Mouse (Mus musculus) inflammation-experienced regulatory T-cells, adult 6 months (primary cell): Measurements from ENCODE around the gene Mrps14. TPM values are rescaled to one million over a fixed set of nuclear protein-coding genes. Genes with fewer than 3 reads are reported as not detected.

Source experiments
- ATAC-seq: one replicate; pipeline ENCODE4 v1.8.0; 2017
- polyA plus RNA-seq, 3 experiments: library from polyadenylated mRNA; unstranded; fragments of 100-300 nt; shearing (Covaris generic); gene quantifications; one replicate each; pipeline ENCODE4 v1.2.1; 2017

Gene Mrps14
- polyA plus RNA-seq, 3 experiments from 2014 or later = 250 to 282 (median 266) TPM

DNA sequence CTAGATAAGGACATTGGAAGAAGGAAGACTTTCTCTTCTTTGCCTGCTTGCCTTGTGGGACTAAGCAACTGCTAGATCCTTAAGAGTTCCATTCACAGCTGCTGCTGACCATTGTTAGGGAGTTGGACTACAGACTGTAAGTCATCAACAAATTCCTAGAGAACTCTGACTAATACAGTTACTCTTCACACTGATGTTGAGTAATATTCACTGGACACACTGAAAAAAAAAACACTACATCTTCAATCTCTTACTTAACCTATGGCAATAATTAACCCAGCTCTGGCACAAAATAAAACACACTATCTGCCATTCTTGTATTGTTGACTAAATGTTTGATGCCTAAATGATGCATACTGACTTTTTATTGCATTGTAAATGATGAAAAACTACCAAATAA, 32.8 kb downstream of the Mrps14 start:
- ATAC-seq = no peak

DNA sequence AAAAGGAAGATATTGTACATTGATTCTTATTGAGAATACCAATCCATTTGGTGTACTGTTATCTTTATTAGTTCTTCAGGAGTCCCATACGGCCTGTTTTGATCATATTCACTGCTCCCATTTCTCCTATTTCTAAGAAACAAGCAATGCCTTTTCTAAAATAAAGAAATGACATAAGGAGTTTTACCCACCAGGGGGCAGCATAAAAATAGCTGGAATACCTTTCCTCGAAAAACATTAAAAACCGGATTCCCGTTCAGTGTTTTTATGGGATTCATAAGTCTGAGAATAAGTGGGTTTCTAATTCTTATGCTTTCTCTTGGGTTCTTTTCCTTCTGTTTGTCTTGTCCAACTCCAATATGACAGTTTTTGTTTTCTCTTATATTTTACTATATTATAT, 36.0 kb downstream of the Mrps14 start:
- no peak for ATAC-seq

DNA sequence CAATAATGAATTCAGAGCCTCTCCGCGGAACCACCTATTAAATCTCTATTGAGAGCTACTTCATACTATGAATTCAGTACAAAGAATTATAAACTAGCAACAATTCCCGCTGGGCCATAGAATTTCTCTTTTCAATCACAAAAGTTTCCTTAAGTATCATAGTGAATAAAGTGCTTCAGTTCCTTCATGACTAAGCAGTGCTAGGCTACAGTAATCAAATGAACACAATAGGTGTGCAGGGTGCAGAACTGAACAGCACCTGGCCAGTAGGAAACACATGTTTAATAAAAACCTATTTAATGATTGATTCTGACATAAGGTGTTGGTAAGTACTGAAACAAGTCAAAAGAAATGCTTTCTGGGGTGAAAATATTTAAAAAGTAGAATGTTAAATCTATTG, 37.1 kb downstream of the Mrps14 start:
- ATAC-seq = no peak

DNA sequence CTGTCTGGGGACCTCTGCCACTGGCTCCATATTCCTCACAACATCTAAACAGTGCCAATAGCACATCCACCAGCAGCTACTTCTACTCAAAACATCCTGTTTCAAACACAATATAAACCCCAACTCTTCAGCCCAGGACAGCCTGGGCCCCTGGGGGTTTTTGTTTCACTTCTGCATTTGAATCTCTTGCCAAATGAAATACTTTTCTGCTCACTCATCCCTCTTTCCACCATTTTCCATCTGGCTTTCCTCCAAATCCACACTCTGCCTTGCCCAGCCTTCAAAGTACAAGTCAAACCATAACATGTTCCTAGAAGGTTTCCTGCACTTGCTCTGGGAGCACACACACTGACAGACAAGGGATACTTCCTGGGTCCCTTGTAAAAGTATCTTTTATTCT, 38.9 kb downstream of the Mrps14 start:
- ATAC-seq = peak; percentile 71

DNA sequence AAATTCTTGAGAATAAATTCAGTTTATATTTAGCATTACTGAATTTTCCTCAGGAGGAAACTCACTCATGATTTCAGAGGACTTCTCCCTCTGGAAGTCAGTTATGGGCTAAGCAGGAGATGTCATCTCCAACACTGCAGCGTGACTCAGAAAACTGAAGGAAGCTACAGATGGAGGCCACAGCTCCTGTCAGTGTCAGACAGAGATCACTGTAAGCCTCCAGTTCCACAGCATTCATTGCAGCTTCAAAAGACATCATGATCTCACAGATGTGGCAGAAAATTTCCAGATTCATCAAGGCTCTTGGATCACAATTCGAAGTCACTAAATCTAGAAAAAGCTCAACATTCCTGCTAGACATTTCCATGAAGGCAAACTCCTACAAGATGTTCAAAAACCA, 43.0 kb downstream of the Mrps14 start:
- ATAC-seq = no peak

DNA sequence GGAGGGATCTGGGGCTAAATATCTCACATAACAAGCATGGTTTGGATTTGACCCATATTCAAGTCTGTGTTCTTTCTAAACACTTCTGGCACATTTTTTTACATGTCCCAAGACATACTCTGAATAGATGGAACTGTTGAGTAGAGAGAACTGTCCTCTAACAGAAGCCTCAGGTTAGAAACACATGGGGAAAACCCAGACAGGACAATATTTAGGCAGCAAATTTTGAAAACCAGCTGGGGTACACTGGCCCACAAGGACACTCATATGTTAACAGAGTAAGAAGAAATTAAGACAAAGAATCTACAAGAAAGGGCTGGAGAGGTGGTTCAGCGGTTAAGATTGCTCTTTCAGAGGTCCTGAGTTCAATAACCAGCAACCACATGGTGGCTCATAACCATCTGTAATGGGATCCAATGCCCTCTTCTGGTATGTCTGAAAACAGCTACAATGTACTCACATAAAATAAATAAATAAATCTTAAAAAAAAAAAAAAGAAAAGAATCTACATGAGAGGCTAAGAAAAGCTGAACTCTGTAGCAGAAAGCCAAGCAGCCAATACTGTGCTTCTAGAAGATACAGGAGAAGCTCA, 43.9 kb downstream of the Mrps14 start:
- no peak for ATAC-seq

DNA sequence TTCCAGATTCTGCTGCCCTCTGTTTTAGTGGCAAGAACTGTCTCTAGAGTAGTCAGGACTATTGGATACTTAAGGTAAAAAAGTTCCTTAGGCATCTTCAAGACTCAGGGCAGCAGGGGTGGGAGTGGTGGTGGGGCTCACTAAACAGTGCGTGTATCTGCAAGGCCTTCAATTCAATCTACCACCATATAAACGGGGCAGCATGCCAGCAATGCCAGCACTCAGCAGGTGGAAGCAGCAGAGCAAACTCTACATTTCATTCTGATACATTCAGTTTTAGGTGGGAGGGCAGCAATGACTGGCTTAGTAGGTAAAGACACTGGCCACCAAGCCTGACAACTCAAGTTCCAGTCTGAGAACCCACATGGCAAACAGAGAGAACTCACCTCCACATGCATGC, 45.1 kb downstream of the Mrps14 start:
- no peak for ATAC-seq

DNA sequence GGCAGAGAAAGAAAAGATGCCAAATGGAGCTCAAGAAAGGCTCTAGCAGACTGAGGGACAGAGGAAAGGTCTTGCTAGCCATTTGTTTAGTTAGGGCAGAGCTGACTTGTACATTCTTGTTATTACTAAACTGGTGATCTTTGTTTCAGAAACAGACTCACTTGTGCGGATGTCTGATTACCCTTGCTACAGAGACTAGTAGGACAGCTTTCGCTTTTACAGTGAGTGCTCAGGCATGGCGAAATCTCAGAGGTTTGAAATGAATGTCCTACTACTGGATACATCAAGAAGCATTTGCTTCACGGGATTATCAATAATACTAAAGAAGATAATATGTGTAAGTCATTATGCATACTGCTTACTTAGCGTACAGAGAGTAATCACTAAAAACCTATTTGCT, 49.7 kb downstream of the Mrps14 start:
- peak; percentile 46 for ATAC-seq

DNA sequence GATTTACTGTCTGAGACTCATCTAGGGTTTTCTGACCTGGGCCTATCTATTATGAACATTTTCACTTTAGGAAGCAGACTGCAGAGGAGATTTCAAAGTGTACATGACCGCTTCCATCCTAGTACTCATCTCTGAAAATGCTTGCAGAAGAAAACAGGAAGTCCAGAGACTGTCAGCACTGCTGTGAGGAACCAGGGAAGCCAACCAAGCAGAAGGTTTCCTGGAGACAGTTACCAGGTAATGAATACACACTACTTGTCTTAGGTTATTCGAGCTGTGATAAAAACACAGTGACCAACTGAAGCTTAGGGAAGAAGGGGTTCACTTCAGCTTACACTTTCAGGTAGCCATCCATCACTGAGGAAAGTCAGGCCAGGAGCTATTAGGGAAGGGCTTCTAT, 50.9 kb downstream of the Mrps14 start:
- peak; percentile 57 for ATAC-seq

DNA sequence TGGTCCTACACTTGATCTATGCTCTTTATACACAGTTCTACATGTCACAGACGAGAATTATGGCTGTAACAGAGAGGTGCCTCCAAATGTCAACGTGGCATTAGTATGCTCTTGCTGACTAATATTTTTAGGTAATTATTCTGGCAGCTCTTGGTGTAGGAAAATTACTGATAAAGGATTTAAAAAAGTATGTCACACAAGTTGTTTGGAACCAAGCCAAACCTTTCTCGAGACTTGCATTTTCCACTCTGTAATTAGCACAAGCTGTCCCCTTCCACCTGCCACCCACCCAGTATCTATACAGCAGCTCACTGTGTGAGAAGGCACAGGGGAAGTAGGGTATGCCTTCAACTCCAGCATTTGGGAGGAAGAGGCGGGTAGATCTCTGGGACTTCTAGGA, 51.8 kb downstream of the Mrps14 start:
- ATAC-seq = peak; percentile 49

DNA sequence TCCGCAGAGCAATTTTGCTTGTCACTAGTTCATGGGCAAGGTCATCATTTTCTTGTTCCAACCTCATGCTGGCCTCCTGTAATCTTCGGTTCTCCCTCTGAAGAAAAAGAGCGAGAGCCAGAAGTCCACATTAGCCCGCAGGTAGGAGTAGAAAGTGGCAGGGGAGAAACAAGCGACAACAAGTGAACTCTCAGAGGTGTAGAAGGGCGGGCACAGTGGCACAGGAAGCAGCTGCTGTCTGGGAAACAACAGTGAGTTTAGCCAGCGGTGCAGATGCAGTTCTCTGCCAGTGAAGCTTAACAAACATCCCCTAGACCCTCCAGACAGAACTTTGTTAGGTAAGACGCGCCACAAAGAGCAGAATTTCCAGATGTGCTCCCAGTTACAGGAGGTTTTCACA, 52.5 kb downstream of the Mrps14 start:
- peak; percentile 51 for ATAC-seq

DNA sequence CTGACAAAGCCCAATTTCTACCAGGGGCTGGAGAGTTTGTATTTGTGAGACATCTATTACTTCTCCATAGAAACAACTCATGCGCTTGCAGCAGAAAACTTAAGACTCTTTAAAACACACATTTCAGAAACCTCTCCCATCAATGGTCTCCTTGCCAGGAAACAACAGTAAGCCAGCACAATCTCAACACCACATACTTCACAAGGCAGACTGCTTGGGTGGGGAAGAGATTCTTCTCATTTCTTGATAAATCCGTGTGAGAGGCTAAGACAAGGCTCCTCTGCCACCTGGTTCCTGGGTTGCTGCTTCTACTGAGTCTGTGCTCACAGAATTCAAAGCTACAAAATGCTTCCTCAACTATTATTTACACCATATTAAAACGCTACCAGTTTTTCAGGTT, 54.8 kb downstream of the Mrps14 start:
- ATAC-seq = no peak

DNA sequence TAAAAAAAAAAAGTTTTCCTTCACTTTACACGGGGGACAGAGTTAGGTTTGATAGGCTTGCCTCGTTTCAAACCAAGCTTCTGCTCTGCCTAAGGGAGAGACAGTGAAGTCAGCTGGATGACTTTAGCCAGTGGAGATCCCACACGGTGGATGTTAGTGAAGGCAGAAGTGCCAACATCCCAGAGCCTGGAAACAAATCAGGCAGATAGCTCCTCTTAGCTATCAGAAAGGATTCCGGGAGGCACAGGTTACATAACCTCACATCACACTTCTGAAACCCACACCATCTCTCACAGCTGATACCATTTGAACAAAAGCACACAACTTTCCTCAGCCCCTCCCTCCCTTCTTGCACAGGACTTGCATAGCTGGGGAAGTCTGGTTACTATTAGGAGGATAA, 55.8 kb downstream of the Mrps14 start:
- ATAC-seq = no peak

DNA sequence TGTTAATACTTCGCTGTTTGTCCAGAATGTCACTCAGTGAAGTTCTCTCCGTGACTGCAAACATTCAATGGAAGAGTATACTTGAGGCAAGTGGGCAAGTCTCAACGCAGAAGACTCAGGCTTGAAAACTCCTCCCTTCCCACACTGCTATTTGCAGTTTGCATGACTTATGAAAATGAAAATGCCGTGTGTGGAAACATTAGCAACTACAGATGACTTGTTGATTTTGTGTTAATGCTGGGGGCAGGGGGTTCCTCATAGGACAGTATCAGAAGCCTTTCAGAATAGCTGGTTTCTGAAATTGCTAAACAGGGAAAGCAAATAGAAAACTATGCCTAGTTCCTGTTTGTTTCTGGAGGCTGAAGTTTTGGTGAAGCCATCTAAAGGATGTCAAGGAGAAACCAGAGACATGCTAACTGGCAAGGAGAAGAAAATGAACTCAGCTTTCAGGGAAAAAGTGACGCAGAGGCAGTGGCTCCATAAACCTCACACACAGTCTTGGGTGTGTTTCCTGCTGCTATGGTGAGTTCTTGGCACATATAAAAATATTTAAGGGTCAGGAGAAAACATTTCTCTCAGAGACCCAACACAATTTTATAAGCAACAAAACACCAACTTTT, 56.5 kb downstream of the Mrps14 start:
- ATAC-seq = no peak

Other genes with a start within 250 kb of the Mrps14 start
- gene 4930523C07Rik, start 150.8 kb upstream of the Mrps14 start, polyA plus RNA-seq = 100 to 1,000 TPM; 146 to 245 (median 156) TPM
- under 1 TPM in 1 of 3 experiments, not detected in 2; 0.09 TPM for gene Tnn, start 41.6 kb upstream of the Mrps14 start, polyA plus RNA-seq
- gene Cacybp, start 17.7 kb downstream of the Mrps14 start, polyA plus RNA-seq = 100 to 1,000 TPM in 2 of 3 experiments, 10 to 100 TPM in 1; 88.4 to 163 (median 107) TPM